Mouse (Mus musculus) spleen, adult 2 months (tissue): Measurements from ENCODE around the gene Adprhl1.

ENCODE experiments used
- CTCF ChIP-seq: fragments of 200-500 bp; IDR thresholded peaks from 2 replicates; pipeline ENCODE4 v1.5.1; 2011; ENCODE audit warnings: mild to moderate bottlenecking, inconsistent platforms; ENCODE audit not compliant: insufficient read depth, insufficient read length, insufficient replicate concordance; ENCODE audit errors: extremely low read depth
- POLR2A ChIP-seq: fragments of 200-500 bp; IDR thresholded peaks from 2 replicates; pipeline ENCODE4 v1.6.1; 2011; ENCODE audit warnings: low read depth, low read length, inconsistent platforms

- no peak for TF ChIP-seq CTCF
- TF ChIP-seq POLR2A: no peak
These were observed 47.7 kb downstream of the Adprhl1 start for GRCm38 (mm10) chr8:13206290-13206689.
